ENCODE assay signal across 8 mouse cellular contexts in genomic region chr2:152414591-152415165, GRCm38 (mm10). TPM values are rescaled to one million over a fixed set of nuclear protein-coding genes. Genes with fewer than 3 reads are reported as not detected.
A peak's percentile ranks its signal among the peaks of the same experiment; 100 is the strongest.
DNase-seq lines count a peak whose midpoint lies in the region; TF ChIP-seq lines count a peak whose summit lies in the region.

Gene Zcchc3 (minus strand): TSS chr2:152415027.

- peak within 1 kb of the TSS; percentile 71 for H3K4me3 ChIP-seq in left cerebral cortex, adult 2 months

- intact Hi-C loops in gastrocnemius, postnatal 14 days (cut with DNase I; ENCODE audit: low total_unique reads), result no loop called here
- intact Hi-C loops in left cerebral cortex, adult 2 months (cut with DNase I), result loop anchor here (1.0 kb wide), 1 partner anchor 17 kb away; no protein-coding TSS in a partner anchor

- TF ChIP-seq CTCF in left cerebral cortex, adult 2 months (IDR thresholded peaks at IDR 0.05), result no peak

- peak within 1 kb of the TSS; percentile 95 for H3K27ac ChIP-seq in left cerebral cortex, adult 2 months

- DNase-seq in adrenal gland, adult 8-10 months, result peak; percentile 83
- DNase-seq in embryo, embryonic 11 days, result peak; percentile 97
- peak; percentile 88 for DNase-seq in gastrocnemius, postnatal 14 days
- DNase-seq in induced T-regulatory cell, adult 2 months (ENCODE audit: low read depth), result peak; percentile 71
- DNase-seq in left cerebral cortex, adult 2 months (ENCODE audit: extremely low spot score in 1 of 2, low spot score in 2 of 2), result peak; percentile 86 to 87
- DNase-seq in lung, postnatal 36 days, result peak; percentile 86
- DNase-seq in retina, postnatal 1 day, result peak; percentile 95
- peak; percentile 65 for DNase-seq in thymus, postnatal 4 days

RNA-seq across cellular contexts. Expression of gene Zcchc3, which starts in this region (rescaled TPM):
- 10 to 100 TPM in 1 of 4 experiments, 1 to 10 TPM in 3; 7.9 to 11.2 (median 9.2) TPM for total RNA-seq in adrenal gland, adult 8-10 months (2022)
- 1 to 10 TPM; 2.7 to 3.2 TPM for total RNA-seq in gastrocnemius, postnatal 14 days (2021)
- total RNA-seq in left cerebral cortex, adult 2 months (2021), result 1 to 10 TPM; 8.5 to 9.9 TPM

Comparison
In these comparisons a context has a peak if more than half of its experiments do, and no peak if none do; other contexts are left out.
1. Peak in every context shown above with its lines: DNase-seq, H3K4me3 ChIP-seq and H3K27ac ChIP-seq.